Mouse (Mus musculus) gastrocnemius, postnatal 4 days (tissue): ENCODE results near the gene Eif3k. TPM values are rescaled to one million over a fixed set of nuclear protein-coding genes. Genes with fewer than 3 reads are reported as not detected.

Experiments used
- DNase-seq, 2 experiments: peaks; one replicate each; pipeline ENCODE4 v3.0.0; 2021 to 2022; ENCODE audit warnings: low spot score in 2 of 2, mixed read lengths in 2 of 2
- total RNA-seq, 2 experiments: library from RNA; stranded (reverse); gene quantifications; 2 replicates each; pipeline ENCODE4 v1.2.3; 2021

Eif3k gene
- total RNA-seq, 2 experiments from 2014 or later, result 191 to 212 TPM

GRCm38 (mm10) chr7:28960354-28961046, 21.2 kb downstream of the Eif3k start:
- no peak for DNase-seq

DNA sequence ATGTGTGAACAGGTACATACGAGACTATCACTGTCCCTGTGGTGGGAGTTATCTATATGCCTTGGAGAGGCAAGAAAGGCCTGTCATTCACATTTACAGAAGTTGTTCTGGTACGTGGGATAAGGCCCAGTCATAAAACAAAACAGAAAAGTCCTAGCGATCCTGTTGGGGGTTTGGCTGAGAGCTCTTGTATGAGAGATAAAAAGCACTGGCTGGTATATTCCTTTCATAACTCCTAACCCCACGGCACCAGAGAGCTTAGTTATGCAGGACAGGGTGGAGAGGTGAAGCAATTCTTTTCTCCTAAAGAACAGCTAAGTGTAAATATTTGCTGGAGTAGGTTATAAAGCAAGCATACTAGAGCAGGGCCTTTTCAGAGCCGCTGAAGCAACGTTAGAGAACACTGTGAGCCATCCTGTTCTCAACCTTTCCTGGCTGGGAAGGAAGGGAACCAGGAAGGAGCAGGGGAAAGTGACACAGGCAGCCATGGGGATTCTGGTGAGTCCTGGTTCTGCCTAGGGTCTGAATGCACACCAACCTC, 22.1 kb downstream of the Eif3k start:
- DNase-seq, result no peak

DNA sequence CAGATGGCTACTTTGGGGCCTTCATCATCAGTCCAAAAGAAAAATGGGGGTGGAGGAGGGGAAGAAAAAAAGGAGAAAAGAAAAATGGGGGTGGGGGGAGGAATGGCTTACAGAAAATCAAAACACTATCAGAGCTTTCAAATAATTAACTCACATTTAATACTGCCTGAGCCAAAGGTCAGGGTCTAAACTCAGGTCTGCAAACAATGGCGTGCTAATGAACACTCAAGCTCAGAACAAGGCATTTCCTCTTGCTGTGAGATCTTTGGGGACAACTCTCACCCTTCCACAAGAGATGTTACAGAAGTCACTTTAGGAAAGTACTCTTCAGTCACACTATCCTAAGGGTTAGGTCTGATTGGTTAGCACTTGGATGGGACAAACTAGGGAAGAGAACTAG, 22.9 kb downstream of the Eif3k start:
- no peak for DNase-seq

DNA sequence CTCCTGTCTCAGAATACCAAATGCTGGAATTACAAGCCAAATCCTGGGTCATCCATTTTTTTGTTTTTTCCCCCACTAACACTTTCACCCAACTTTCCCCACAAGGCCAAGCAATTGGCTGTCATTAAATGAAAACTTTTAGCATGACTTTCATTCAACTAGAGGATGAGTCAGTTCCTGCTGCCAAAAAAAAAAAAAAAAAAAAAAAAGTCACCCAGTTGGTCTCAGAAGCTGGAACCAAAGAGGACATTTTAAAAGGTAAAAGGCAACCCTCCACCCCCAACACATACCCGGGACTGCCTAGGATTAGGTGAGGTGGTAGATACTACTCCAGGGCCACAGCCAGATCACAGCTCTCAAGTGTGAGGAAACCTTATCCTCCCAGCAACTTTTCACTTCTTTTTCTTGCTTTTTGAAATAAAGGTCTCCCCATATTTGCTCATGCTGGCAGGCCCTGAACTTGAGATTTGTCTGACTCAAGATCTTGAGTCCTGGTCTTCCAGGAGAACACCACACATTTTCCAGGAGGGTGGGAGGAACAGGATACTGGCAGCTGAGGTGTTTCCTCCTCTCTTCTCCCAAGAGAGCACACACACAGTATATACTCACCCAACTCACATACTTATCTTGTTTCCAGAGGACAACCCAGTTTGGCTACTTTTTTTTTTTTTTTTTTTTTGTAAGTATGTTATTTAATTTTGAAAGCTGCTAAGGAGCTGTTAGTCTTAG, 23.5 kb downstream of the Eif3k start:
- DNase-seq, result no peak

DNA sequence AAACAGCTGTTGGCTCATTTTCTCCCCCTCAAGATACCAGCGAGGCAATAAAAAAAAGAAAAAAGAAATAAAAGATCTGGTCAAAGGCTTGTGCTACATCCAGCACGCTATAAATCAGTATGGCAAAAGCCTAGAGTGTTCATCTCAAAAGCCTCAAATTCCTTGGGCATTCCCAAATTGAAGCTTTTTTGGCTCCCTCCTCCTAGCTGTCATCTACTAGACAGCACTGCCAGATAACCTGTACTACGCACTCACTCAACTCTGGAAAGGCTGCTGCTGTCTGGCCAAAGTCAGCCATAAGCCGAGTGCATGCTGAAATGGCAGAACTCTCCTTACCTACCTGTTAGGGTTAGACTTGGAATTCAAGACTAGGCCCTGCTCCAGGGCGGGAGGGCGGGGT, 24.4 kb downstream of the Eif3k start:
- no peak for DNase-seq

GRCm38 (mm10) chr7:28956270-28956669, 25.4 kb downstream of the Eif3k start:
- no peak for DNase-seq

DNA sequence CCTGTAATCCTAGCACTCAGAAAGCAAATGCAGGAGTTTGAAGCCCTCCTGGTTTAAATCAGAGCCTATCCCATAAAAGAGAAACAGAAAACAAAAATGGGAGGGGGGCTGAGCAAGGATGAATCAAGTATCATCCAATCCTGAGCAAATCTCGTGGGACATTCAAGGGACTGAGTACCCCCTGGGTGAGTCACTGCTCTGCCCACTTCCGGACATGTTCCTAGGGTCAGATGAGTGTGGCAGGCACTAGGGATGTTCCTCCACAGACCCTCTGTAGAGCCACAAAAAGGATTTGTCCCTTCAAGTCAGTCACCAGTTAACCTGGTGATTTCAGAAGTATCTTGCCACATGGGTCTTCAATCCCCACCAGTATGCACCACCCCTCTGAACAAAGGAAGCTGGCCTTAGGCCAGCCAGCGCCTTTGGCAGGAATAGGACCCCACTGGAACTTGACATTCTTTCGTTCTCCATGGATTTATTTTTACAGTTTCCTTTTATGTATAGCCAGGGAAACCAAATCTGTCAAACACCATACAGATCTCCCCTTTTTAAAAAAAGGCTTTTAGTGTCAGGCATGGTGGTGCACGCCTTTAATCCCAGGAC, 26.3 kb downstream of the Eif3k start:
- no peak for DNase-seq

DNA sequence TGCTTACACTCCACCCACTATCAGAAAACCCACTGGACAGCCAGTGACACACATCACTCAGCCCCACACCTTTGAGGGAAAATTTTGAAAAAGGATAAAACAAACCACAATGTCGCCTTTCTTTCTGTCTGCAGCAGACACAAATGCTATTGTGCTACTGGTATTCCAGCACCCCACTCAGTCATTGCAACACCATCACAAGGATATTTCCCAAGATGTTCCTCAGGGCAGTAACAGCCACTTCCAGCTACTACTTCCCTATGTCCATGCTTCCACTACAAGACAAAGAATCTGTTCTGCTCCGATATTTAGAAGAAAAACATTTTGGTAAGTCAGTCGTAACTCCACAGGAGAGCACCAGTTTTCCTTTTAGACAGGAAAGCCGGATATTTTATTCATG, 26.9 kb downstream of the Eif3k start:
- DNase-seq, result no peak

DNA sequence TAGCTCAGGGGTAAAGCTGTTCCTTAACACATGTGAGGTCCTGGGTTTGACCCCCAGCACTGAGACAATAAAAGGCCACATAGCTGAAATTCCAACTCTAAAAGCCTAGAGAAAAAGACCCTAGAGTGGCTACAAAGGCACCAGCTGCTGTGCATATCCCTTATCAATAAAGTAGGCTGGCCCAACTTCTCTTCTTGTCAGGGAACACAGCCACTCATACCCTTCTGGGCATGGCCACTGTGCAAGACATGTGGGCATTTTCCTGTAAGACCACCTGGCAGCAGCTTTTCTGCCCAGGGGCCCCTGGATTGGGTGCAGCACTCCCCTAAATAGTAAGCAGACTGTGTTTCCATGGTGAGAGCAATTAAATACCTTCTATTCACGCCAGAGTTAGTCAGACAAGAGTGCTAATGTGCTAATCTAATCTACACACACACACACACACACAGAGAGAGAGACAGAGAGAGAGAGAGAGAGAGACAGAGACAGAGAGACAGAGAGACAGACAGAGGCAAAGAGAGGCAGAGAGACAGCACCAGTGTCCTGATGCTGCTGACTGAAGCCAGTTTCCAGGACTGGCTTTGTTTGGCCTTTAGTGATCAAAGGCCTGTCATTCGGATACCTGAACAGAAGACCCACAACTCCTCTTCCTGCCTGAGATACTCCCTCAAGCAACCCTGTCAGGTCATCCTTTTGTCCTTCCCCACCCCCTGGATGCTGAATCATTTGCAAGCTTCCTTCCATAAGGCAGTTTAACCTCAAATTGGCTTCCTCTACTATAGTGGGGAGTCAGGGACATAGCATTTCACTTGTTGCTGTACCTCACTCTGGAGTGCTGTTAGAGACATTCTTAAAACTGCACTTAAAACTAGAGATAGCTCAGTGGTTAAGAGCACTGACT, 27.9 kb downstream of the Eif3k start:
- no peak for DNase-seq

GRCm38 (mm10) chr7:28952786-28953185, 28.9 kb downstream of the Eif3k start:
- DNase-seq, result no peak

- no peak for DNase-seq
These were observed 29.9 kb downstream of the Eif3k start for GRCm38 (mm10) chr7:28951764-28952163.

DNA sequence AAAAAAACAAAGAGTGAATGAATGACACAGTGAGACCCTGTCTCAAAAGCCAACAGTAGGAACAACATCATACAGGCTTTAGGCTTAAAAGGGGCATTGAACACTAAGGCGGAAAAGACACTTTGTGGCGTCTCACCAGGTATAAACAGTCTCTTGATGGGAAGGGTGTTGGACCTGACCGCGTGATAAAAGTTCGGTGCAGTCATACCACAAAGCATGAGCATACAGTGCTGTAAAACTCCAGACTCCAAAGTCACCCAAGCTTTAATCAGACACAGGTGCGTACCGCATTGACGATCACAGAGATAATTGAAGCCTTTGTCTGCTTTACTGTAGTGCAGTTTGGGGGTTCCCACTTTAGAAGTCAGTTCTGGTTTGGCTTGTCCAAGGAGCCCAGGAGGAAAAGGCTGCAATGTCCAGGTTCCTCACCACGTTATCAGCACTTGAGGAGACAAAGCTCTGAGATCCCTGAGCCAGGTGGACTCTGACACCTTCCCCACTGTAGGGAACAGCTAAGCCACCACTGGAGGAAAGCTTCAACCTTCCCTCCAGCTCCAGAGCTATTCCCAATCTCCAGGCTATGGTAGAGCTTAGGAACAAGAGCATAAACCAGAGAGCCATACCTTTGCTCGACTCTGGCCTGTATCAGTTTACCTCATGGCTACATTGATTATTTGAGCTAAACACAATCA, 31.2 kb downstream of the Eif3k start:
- no peak for DNase-seq

GRCm38 (mm10) chr7:28949298-28949697, 32.4 kb downstream of the Eif3k start:
- no peak for DNase-seq

DNA sequence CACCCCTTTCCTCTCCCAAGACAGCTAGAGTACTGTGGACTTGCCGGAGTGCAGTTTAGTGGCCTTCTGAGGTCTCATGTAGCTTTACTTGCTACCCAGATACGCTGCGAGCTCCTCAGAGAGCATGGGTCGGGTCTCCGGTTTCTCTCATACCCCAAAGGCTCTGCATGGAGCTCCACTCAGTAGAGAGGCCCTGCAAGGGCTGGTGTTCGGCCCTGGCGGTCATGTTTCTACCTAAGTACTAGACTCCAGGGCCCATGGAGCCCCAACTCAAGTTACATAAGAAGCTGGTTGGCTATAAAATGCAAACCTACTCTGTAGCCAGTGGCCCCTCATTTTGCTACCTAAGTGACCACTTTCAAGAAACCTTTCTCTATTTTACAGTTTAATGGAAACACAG, 32.9 kb downstream of the Eif3k start:
- DNase-seq, result no peak

DNA sequence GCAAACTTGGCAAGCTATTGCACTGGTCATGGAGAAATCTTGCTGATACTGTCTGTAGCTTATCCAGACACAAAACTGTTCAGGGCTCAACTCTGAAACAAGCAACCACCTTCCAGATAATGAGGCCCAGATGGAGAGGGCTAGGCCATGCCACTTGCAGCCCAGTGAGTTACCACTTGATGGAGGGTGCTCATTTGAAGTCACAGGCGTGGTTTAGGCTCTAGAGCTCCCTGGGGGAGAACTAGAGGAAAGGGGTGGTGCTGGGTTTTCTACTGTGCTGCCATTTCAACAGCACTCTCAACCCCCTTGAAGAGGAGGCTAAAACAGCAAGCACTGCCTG, 35.4 kb downstream of the Eif3k start:
- no peak for DNase-seq

DNA sequence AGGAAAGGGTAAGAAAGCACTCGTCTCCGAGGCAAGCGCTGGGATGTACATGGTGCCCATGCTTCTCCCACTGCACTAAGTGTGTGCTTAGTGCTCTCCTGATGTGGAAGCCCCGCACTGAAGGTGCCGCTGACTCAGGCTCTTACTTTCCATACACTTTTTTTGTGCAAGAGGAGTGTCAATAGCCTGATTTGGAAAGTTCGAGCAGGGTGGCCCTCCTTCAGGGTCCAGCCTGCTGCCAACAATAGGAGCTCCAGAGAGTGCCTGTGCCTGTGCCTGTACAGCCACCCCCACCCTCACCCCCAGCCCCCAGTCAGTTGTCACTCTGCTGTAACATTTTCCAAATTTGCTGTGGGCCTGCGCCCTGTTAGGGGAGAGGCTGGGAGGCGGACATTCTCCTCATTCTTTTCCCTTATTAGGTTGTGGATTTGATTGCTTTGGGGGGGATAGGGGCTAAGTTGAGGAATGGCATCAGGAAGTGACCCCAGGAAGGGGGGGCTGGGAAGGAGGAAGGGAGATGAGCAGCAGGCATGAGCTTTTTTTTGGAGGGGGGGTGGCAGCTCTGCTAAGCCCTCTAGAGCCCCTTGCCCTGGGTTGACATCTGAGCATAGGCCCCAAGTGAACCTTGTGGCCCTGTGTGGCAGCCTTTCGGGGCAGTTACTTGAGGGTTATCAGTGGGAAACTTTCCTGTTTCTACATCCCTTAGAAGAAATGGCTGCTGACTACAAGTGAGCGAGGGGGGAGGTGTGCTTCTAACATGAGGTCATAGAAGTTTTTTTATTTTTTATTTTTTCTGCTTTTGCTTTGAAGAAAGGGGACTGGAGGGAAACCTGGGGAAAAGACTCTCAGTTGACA, 36.0 kb downstream of the Eif3k start:
- DNase-seq, result no peak

DNA sequence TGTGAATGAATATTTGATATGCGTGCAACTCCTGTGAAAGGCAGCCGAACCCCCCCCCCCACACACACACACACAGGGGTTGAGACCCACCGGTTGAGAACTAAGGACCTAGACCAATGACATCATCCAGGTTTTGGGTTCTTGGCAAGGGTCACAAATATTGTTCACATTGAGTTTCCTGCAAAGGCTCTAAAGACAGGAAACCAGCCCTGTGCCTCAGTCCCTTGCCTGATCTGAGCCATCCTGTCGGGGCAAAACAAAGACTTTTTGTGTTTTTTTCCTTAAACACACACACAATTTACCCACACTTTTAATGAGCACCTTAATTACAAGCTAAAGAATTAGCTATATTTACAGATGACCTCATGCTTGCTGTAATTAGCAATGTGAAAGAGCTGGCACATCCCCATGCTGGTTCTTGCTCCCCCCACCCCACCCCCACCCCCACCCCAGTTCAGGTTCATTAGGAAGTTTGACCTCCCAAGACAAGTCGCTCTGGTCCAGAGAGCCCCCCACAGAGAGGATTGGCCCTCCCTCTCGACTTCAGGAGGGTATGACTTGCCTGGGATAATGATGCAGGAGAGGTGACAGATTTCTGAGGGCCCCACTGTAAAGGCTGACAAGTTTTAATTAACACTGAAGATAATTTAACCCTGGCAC, 36.8 kb downstream of the Eif3k start:
- no peak for DNase-seq

DNA sequence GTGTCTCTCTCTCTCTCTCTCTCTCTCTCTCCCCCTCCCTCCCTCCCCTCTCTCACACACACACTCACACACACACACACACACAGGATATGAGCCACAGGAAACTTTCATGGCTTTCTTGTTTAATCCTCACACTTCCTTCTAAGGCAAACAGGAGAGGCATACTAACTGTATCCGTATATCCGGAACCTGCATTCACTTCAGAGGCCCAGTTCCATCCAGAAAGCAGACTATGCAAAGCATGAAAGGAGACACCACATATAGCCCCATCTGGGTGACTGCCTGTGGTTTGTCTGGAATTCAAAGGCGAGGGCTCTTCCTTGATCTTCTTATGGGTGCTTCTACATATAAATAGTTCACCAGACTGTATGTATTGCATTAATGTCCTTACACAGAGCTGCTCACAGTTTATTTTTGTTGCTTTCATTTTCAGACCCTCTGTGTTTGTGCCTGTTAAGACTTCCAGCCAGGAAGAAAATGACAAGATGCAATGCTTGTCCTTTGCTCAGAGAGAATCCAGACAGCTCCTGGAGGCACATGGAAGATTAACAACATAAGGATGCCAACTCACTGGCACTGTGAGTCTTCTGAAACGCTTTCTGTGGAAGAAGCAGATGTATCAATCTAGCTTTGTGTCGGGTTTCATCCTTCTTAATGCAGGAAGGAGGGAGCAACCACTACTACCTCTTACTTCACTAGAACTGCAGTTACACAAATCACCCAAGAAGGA, 38.0 kb downstream of the Eif3k start:
- DNase-seq, result no peak

GRCm38 (mm10) chr7:28941542-28941941, 40.1 kb downstream of the Eif3k start:
- DNase-seq, result no peak
